Mouse (Mus musculus) gastrocnemius, adult 18-20 months (tissue): ENCODE measurements around the gene Fam83g. TPM values are rescaled to one million over a fixed set of nuclear protein-coding genes. Genes with fewer than 3 reads are reported as not detected.
A peak's percentile ranks its signal among the peaks of the same experiment; 100 is the strongest.
"Not testable (repeated sequence)": the region's sequence is repeated elsewhere in the genome, so short reads cannot be mapped to it uniquely, and the experiment has no call there.

Experiments used
- DNase-seq: peaks from one replicate; pipeline ENCODE4 v3.0.0; 2021; ENCODE audit warnings: low spot score
- long read RNA-seq, 2 experiments: library from polyadenylated mRNA; stranded (forward); transcript quantifications; one replicate each; pipeline ENCODE4 v2.0.0; 2021
- total RNA-seq, 2 experiments: library from RNA; stranded (reverse); gene quantifications; 2 replicates each; pipeline ENCODE4 v1.2.3; 2021

Gene Fam83g
- total RNA-seq = 1 to 10 TPM in 1 of 2 experiments, under 1 TPM in 1; 0.57 to 1.1 TPM
- long read RNA-seq, experiment 1, partial matches to known transcripts = 0 of 1 reads
- long read RNA-seq, experiment 1, other reads (novel, unspliced or antisense) = 1 of 1 reads
- long read RNA-seq, experiment 2, full-length matches to known transcripts = 1 of 1 reads
- long read RNA-seq, experiment 2, partial matches to known transcripts = 0 of 1 reads
- long read RNA-seq, experiment 2, other reads (novel, unspliced or antisense) = 0 of 1 reads

DNA sequence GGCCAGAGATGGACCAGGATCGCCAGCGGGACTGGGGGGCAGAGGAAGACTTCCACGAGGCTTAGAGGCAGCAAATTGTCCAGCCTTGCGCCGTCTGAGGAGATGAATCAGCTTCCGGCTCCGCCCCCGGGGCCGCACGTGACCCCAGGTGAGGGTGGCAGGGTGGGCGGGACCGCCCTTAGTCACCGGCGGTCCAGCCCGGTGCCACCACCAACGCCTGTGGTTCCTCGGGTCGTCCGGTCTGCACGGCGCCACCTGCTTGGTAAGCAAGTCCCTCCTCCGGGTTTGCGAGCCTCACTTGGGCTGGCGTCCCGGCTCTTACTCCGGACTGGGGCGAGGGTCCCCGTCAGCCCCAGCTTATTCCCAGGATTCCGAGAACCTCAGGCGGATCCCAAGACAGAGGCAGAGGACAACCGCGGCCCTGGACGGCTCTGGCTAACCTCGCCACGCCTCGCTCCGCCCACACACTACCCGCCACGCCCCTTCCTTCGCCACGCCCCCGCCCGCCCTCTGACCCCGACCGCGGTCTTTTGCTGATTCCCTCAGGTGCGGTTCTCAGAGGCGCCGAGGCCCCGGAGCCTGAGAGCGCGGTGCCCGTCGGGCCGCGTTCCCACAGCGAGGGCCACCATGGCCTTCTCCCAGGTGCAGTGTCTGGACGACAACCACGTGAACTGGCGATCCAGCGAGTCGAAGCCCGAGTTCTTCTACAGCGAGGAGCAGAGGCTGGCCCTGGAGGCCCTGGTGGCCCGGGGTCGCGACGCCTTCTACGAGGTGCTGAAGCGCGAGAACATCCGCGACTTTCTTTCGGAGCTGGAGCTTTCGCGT, at the start of gene Fam83g:
Gene Fam83g (plus strand): TSS at position 185 of the 825 bp plus-strand sequence.
- DNase-seq = peak; percentile 40

DNA sequence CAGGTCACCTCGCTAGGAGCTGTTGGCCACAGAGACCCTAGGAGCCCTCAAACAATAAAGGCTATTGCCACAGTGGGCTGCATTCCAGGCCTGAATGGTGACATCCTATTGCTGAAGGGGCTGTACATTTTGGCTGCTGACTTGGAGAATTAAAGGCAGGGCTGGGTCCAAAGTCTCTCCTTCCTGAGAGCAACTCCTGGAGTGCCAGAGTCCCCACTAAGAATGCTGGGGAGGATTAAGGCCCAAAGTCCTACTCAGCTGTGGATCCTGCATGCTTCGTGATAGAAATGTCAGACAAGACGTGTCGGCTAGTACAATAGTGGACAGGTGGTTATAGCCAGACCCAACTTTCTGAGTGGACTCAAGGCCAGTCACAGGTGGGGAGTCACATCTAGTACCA, 47.6 kb upstream of the Fam83g start:
- DNase-seq = not testable (repeated sequence)

DNA sequence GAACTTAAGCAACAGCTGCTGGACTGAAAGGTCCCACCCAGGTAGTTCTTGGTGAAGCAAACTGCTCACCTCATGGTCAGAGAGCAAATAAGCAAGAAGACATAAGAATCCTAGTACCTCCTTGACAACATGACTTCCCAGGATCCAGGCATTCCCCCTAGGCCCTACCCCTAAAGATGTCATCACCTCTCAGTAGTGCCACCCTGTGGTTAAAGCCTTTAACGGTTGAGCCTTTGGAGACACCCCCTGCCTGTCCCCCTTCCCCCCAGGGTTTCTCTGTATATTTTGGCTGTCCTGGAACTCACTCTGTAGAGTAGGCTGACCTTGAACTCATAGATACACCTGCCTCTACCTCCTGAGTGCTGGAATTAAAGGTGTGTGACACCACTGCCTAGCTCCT, 46.5 kb upstream of the Fam83g start:
- DNase-seq = no peak

DNA sequence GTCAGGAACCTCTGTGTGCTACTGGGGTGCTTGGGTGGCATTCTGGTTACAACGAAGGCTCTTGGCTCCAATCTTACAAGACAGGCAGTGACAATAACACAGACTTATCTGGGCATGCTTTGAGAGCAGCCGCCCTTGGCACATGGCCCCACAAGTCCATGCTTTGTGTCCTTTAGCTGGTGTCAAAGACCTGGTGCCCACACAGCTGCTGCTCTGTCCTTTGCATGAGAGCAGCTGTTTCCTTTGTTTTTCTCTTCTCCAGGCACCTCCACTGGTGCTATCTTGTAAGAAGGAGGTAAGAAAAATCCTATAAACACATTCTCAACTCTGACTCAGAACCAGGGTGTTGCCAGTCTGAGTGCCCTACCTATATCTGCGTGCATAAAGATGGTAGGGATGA, 46.0 kb upstream of the Fam83g start:
- no peak for DNase-seq

DNA sequence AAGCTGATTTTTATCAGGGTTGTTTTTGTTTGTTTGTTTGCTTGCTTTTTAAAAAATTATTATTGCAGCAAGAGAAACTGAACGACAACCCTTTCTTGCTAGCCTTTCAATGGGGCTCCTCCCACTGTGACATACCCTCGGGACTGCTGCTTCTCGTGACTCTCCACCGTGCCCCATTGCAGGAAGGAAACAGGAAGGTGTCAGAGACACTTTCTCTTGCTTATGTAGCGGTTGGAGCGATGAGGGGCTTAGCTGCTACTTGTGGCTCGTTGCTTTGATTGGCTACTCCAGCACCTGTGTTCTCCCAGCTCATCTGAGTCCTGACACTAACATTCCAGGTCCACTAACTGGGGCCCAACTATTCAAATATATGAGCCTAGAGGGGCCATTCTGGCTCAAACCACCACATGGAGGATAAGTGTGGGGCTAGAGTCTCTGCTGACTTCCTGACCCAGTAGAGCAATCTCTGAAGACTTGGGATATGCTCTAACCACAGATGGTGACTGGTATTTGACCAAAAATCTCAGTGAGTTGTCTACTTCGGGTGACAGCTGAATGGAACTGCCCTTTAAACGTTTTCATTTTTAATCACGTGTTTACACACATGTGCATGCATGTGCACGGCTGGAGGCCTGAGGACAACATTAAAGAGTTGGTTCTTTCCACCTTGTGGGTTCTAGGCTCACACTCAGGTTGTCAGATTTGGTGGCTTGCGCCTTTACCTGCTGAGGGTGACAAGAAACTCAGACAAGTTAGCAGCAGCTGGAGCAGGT, 44.9 kb upstream of the Fam83g start:
- DNase-seq = no peak

DNA sequence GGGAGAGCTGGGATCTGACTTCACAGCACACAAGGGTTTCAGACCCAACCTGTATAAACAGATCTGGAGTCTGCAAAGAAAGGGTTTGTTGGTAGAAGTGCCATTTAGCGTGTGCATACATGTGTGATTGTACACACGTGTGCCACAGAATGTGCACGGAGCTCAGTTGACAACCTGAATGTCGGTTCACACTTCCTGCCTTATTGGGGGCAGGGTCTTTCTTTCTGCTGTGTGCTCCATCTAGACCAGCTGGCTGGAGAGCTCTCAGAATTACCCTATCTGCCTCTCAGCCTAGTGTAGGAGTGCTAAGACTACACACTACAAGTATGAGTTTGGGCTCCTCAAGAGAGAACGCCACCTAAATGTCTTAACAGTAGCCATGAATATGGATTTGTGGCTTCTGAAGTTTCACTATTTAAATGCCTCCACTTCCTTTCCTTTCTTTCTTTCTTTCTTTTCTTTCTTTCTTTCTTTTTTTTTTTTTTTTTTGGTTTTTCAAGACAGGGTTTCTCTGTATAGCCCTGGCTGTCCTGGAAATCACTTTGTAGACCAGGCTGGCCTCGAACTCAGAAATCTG, 44.2 kb upstream of the Fam83g start:
- no peak for DNase-seq

DNA sequence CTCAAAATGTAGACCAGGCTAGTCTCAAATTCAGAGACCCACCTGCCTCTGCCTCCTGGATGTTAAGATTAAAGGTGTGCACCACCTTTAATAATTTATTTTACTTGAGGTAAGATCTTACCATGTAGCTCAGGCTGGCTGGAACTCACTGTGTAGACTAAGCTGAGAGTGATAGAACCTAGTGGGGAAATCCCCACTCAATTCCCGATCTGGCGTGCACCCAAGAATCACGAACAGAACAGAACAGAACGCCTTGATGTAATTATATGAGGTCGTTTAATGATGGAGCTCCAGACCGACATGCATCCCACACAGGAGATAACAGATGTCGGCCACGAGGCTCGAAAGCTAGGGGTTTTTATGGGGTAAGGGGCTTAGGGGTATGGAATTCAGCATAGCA, 43.3 kb upstream of the Fam83g start:
- not testable (repeated sequence) for DNase-seq

DNA sequence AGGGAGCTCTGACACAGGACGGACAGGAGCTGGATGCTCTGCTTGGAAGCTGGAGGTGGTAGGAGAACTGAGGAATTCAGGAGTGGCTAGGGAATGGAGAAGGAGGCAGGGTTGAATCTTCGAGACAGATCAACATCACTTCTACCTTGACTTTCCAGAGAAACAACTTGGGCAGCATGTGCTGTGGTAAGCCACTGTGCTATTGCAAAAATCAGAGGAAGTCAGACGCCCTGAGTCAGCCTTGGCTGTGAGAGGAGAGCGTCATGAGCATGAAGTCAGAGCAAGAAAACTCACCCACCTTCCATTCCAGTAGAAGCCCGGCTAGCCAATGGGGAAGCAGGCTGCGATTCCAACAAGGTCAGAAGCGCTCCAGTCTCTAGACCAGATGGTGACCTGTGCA, 41.8 kb upstream of the Fam83g start:
- no peak for DNase-seq

DNA sequence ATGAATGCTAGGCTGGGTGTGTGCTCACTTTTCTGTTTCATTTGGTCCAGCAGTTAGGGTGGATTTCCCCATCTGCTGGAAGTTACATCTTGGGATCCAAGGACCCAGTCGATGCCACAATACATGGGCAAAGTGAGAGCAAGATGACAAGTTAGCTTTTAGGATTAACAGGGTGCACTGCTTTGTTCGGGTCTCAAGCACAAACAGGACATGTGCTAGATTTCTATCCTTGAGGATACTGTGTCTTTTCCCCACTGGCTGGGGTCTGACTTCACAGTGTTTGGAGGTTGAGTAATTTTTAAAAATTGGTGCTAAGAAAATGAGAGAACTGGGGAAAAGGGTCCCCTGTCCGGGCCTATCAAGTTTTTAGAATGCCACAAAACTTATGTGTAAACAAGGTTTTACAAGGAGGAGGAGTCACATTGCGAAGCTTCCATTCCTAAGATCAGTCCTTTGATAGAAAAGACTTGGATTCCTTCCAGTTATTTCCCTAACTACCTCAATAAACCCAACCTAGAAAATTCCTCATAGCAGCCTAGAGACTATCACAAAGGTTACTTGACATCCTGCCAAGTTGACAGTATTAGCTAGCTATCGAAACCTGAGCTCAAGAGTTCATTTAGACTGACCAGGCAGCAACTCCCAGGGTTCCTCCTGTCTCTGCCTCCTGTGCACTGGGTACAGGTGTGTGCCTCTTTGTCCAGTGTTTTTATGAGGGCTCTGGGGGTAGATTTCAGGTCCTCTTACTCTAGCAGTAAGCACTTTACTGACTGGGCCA, 40.5 kb upstream of the Fam83g start:
- DNase-seq = no peak

DNA sequence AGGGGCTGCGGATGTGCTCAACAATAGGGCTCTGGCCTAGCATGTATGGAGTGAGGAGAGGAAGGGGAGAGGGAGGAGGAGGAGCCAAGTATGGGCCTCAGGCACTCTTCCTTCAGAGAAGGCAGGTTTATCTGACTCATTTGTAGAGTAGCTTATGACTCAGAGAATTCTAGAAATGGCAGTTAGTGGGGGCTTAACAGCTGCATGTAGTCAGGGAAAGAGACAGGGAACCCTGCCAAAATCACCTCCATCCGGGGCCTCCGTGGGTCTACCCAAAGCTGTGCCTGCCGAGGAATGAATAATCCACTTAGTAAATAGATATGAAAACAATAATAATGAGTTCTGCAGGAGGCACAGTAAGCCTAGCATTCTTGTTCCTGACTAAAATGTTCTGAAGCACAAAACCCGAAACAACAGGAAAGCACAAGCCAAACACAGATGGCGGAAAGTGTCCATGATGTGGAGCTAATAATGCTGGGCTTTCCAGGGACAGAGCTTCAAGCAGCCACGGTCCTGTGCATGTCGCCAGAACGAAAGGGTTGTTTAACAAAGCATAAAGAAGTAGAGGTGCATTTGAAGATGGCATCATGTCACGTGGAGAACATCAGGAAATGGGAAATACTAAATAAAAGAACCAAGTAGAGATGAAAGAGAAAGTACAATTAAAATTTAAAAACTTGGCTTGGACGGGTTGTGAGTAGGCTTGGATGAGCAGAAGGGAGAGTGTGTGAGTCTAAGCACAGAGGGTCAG, 39.1 kb upstream of the Fam83g start:
- DNase-seq = no peak

DNA sequence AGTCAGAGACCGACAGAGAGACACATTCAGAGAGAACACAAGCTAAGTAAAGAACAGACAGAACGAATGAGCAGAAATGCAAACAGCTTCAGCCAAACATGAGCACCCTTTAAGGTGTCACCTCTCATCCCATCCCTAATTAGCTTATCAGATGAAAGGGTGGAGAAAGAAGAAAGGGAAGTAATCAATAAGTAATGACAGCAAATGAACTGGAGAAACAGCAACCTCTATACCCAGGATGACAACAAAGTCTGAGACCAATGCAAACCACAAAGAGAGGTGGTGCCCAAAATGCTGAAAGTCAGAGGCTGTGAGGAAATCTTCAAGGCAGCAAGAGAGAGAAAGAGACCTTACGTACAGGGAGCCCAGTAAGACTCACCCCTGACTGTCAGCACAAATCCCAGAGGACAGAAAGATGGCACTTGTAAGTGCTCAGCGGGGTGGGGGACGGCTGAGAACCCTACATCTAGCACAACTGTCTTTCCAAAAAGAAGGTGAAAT, 38.5 kb upstream of the Fam83g start:
- DNase-seq = no peak

DNA sequence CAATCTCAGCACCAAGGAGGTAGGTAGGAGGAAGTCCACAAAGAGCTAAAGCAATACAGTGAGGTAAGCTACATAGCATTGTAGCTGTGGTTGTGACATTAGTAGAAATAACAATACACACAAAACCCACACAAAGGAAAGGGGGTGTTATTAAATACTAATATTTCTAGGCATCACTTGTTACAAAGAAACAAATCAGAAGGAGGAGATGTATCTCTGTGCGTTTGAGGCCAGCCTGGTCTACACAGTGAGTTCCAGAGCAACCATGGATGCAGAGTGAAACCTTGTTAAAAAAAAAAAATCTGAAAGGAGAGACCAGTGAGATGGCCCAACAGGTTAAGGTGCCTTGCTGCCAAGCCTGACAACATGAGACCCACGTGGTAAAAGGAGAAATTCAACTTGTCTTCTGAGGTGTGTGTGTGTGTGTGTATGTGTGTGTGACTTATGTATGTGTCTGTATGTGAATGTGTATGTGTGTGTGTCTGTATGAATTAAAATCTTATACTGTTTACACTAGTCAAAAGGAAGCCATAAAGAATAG, 37.3 kb upstream of the Fam83g start:
- DNase-seq = no peak

DNA sequence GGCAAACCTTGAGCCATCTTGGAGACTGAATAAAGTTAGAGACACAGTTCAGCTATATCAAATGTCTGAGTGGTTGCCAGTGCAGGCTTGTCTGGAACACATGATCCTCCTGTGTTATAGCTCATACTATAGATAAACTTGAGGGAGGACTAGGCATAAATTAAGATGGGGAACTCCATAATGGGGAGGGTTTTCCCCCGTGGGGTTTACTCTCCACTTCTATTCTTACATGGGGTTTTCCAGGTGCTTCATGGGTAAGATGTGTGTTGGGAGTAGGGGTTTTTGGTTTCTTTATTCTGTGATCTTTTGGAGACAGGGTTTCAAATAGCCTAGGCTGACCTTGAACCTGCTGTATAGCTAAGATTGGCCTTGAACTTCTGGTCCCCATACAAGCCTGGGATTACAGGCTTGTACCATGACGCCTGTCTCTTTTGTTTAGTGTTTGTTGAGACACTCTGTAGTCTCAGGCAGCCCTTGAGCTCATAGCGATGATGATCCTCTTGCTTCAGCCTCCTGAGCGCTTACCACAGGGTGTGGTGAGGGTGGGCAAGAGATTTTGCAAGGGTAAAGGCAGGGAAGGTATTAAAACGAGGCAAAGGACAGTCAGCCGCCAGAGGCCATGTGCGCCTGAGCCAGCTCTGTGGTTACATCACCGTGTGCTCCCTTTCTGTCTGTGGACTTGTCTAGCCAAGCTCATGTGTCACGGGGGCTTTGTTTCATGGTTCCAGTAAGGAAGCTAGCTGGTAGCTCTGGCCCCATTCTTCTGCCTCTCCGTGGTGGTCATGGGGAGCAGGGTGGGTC, 36.6 kb upstream of the Fam83g start:
- no peak for DNase-seq

DNA sequence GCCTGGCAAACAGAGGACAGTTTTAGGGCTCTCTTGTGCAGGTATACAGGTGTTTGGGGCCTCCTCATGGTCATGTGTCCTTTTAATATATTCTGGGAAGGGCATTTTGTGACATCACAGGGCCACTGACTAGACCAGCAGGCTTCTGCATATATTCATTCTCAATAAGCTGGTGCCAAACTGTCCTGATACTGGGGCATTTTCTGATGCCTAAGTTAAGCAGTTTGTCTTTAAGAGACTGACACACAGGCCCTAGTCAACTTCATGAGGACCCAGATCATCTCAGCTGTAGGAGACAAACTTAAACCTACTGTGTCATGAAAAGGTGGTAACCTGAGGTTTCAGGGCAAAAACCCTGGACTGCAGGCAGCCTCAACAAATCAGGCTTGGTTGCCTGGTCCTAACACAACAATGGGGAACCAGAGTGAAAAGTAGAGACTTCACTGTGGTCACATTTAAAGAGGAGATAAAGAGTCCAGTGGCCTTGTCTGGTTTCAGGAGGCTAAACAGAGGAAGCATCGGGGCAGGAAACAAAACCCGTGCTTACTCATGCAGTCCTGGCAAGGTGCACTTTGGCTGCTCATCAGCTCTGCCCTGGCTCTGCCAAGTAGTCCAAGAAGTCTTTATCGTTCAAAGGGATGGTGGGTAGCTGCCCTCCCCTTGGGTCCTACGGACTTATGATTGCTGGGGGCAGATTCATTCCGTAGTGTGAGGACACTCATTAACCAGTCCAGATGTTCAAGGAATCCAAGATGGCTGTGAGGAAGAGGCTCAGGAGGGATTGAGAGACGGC, 35.7 kb upstream of the Fam83g start:
- DNase-seq = peak; percentile 14

DNA sequence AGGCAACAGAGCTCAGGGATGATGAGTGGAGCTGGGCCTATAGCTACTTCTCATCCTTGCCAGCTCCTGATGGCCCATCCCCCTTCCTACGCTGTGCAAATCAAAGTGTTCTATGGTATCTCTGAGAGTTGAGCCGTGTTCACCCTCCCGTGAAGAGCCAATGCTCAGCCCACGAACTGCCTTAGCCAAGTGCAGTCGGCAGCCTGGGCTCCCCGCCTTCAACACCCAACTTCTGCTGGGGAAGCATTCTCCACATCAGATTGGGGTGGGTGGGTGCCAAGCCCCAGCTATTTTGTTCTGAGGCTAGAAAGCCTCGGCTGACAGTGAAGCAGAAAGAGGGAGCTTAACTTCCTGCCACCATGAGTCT, 35.2 kb upstream of the Fam83g start:
- no peak for DNase-seq

DNA sequence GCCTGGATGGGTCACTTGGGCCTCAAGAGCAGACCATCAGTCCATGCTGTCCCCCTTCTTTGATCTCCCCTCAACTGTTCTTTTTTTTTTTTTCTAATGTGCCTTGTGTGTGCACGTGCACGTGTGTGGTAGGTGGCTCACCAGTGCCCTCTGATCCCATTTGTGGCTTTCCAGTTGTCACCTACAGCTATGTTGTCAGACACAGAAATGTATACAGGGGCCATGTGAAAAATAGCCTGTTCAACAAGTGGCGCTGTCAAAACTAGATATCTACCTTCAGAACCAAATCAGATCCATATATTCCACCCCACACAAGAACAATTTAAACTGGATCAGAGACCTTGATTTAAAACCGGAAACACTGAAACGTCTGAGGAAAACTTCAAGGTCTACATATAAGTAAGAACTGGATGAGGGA, 34.7 kb upstream of the Fam83g start:
- no peak for DNase-seq

DNA sequence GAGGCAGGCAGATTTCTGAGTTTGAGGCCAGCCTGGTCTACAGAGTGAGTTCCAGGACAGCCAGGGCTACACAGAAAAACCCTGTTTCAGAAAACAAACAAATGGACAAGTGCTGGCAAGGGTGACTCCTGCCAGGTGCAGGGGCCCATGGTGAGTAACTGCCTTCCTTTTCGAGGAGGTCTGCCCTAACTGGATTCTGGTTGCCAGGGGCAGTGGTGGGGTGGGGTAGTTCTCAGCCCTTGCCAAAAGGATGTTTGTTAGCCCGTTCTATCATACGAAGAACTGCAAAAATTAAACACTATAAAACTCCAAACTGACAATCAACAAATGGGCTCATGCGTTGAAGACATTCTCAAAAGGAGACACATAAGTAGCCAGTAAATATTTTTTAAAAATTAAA, 34.3 kb upstream of the Fam83g start:
- no peak for DNase-seq
